Mouse (Mus musculus): ENCODE data around the gene Fstl4.

DNA sequence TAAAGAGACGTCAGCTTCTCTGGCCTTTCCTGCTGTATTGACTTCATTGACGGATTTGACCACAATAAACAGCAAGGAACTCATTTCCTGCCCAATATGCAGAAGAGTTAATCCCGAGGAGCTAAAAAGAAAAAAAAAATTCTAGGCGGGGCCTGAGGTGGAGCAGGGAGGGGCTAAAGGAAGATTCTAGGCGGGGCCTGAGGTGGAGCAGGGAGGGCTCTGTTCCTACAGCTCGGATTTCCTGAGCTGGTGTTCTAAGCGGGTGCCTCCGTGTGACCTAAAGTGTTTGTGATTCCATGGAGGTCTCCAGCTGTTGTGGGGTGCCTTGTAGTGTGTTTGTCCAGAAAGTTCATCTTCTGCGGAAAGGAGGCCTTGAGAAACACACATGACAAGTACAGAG, 25.2 kb upstream of the Fstl4 start:
- no peak for TF ChIP-seq FLI1 (IDR thresholded peaks at IDR 0.05; ENCODE audit: low read length)
- no peak for TF ChIP-seq GATA1 (IDR thresholded peaks at IDR 0.05; ENCODE audit: borderline replicate concordance, low read length)

All from megakaryocyte, embryonic 14.5 days (primary cell).